Mouse (Mus musculus) limb, embryonic 14.5 days (tissue): ENCODE measurements around the gene Snx29. TPM values are rescaled to one million over a fixed set of nuclear protein-coding genes. Genes with fewer than 3 reads are reported as not detected.
A peak's percentile ranks its signal among the peaks of the same experiment; 100 is the strongest.

Source experiments
- ATAC-seq: fragments of 200-750 bp; cut with Nextera tagmentation; 2 replicates; pipeline ENCODE4 v1.8.0; 2017; ENCODE audit warnings: low read depth, moderate number of reproducible peaks, moderate TSS enrichment; ENCODE audit not compliant: low FRiP score
- DNase-seq: peaks from one replicate; pipeline ENCODE4 v3.0.0-alpha.2; 2015; ENCODE audit warnings: low spot score
- H3K27ac ChIP-seq: fragments of 300-500 bp; sonication (generic); replicated peaks from 2 replicates; pipeline ENCODE4 v1.5.1; 2014; ENCODE audit warnings: low read depth, mild to moderate bottlenecking, low read length, moderate library complexity, mixed read lengths
- H3K27me3 ChIP-seq: fragments of 300-500 bp; sonication (generic); 2 replicates; pipeline ENCODE4 v1.6.1; 2014; ENCODE audit warnings: low read length, mixed read lengths; ENCODE audit not compliant: control insufficient read depth, insufficient read depth
- H3K36me3 ChIP-seq: fragments of 300-500 bp; sonication (generic); 2 replicates; pipeline ENCODE4 v1.6.1; 2014; ENCODE audit warnings: mild to moderate bottlenecking, low read length, moderate library complexity, mixed read lengths; ENCODE audit not compliant: control insufficient read depth, insufficient read depth
- H3K4me1 ChIP-seq: fragments of 300-500 bp; sonication (generic); 2 replicates; pipeline ENCODE4 v1.6.1; 2014; ENCODE audit warnings: antibody characterized with exemption, low read length, mixed read lengths; ENCODE audit not compliant: control insufficient read depth, insufficient read depth
- H3K4me2 ChIP-seq: fragments of 300-500 bp; sonication (generic); replicated peaks from 2 replicates; pipeline ENCODE4 v1.6.1; 2014; ENCODE audit warnings: low read depth, mild to moderate bottlenecking, low read length, moderate library complexity; ENCODE audit not compliant: severe bottlenecking
- H3K4me3 ChIP-seq: fragments of 300-500 bp; sonication (generic); replicated peaks from 2 replicates; pipeline ENCODE4 v1.5.1; 2014; ENCODE audit warnings: low read length
- H3K9ac ChIP-seq: fragments of 300-500 bp; sonication (generic); 2 replicates; pipeline ENCODE4 v1.6.1; 2014; ENCODE audit warnings: mild to moderate bottlenecking, low read depth, low read length, moderate library complexity; ENCODE audit not compliant: severe bottlenecking
- H3K9me3 ChIP-seq: fragments of 300-500 bp; sonication (generic); 2 replicates; pipeline ENCODE4 v1.6.1; 2016; ENCODE audit warnings: low read length; ENCODE audit not compliant: control insufficient read depth
- POLR2A ChIP-seq: fragments of 200-500 bp; IDR thresholded peaks from 2 replicates; pipeline ENCODE4 v1.8.0; 2012; ENCODE audit warnings: inconsistent platforms, mild to moderate bottlenecking, moderate library complexity, borderline replicate concordance; ENCODE audit not compliant: insufficient read depth, insufficient read length; ENCODE audit errors: extremely low read depth
- WGBS: fragments of 180-500 bp; shearing (Covaris S2); extraction: QIAGEN DNeasy Blood & Tissue Kit; methylation state at CpG from one replicate; pipeline ENCODE4 v1.1.7; 2014; 5-methylcytosine and 5-hydroxymethylcytosine counted together
- polyA plus RNA-seq, 2 experiments: library from polyadenylated mRNA; depleted of rRNA in 1 of 2; stranded (reverse) in 1 of 2; unstranded in 1 of 2; fragments of >200 nt; fragmentation: Nextera tagmentation in 1 of 2; extraction: Ambion mirVana in 1 of 2; gene quantifications; 2 replicates each; pipeline versions ENCODE4 v1.2.1 to v1.2.3; 2012 to 2014

Gene Snx29
- polyA plus RNA-seq, 2 experiments: 4.9 to 9.3 TPM

- Histone ChIP-seq H3K27me3 (no peaks in the 10 kb centered on the region), H3K4me1 (peaks cover 5% of the 10 kb centered on the region), H3K27ac (no peak overlapping the region), H3K4me2 (no peak overlapping the region), H3K4me3 (no peak overlapping the region), H3K9me3 (no peaks in the 10 kb centered on the region), H3K36me3 (peaks cover 12% of the 10 kb centered on the region), H3K9ac (no peak overlapping the region)
- no peak for TF ChIP-seq POLR2A
- DNase-seq (no peak), ATAC-seq (no peak)
- WGBS: 79% methylated on average over 9 of the region's 9 CpGs
Observed at GRCm38 (mm10) chr16:11406622-11407021, 83.9 kb downstream of the Snx29 start.

GRCm38 (mm10) chr16:11407932-11408620, 85.4 kb downstream of the Snx29 start:
- Histone ChIP-seq H3K27me3 (no peaks in the 10 kb centered on the region), H3K4me1 (peaks cover 5% of the 10 kb centered on the region), H3K9ac (no peak overlapping the region), H3K4me2 (no peak overlapping the region), H3K27ac (no peak overlapping the region), H3K4me3 (no peak overlapping the region), H3K36me3 (peaks cover 13% of the 10 kb centered on the region), H3K9me3 (no peaks in the 10 kb centered on the region)
- peak; percentile 77 for DNase-seq
- no peak for ATAC-seq
- no peak for TF ChIP-seq POLR2A
- WGBS: 54% methylated on average over 8 of the region's 8 CpGs

DNA sequence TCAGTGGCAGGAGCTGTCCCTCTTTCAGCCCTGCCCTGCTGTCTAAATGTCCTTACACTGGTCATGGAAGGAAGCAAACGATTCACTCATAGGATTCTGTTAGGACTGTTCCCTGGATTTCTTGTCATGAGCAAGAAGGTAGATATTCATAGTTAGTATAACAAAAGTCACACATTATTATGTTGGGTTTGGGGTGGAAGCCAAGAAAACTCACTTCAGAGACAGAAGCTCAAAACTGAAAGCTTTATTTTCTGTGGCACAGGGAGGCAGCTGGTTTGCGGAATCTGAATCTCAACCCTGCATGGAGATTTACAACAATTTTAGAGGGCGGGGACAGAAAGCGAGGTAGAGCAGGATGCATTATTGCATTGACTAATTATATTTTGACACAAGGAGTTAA, 86.0 kb downstream of the Snx29 start:
- ATAC-seq: no peak
- Histone ChIP-seq H3K4me1 (peaks cover 5% of the 10 kb centered on the region), H3K27me3 (no peaks in the 10 kb centered on the region), H3K27ac (no peak overlapping the region), H3K4me2 (no peak overlapping the region), H3K9me3 (no peaks in the 10 kb centered on the region), H3K36me3 (peaks cover 8% of the 10 kb centered on the region), H3K4me3 (no peak overlapping the region), H3K9ac (no peak overlapping the region)
- TF ChIP-seq POLR2A: no peak
- 84% methylated on average over 4 of the region's 4 CpGs for WGBS
- DNase-seq: no peak

DNA sequence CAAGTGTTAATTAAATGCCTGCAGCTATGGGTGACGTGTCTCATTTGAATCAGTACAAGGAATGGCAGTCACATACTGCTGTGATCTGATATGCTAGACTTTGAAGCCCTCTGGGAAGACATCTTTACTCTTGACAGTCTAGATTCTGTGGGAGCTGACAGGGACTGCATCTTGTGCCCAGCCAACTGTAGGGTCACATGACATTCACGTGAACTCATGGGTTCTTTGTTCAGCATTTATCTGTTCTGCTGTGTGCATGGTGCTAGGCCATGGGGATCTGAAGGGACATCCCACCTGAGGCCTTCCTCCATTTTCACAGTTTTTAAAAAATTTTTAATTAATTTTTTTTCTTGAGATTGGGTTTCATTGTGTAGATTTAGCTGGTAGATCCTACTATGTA, 91.9 kb downstream of the Snx29 start:
- peaks cover 3% of the 10 kb centered on the region; the same call in 1 of the 2 replicates for H3K36me3 ChIP-seq
- ATAC-seq (no peak), DNase-seq (no peak)
- no peak overlapping the region for H3K9ac ChIP-seq
- 71% methylated on average over 2 of the region's 2 CpGs for WGBS
- H3K4me1 ChIP-seq: no peaks in the 10 kb centered on the region
- H3K4me3 ChIP-seq: no peak overlapping the region
- H3K27me3 ChIP-seq: no peaks in the 10 kb centered on the region
- H3K4me2 ChIP-seq: no peak overlapping the region
- no peaks in the 10 kb centered on the region for H3K9me3 ChIP-seq
- no peak for TF ChIP-seq POLR2A
- no peak overlapping the region for H3K27ac ChIP-seq

DNA sequence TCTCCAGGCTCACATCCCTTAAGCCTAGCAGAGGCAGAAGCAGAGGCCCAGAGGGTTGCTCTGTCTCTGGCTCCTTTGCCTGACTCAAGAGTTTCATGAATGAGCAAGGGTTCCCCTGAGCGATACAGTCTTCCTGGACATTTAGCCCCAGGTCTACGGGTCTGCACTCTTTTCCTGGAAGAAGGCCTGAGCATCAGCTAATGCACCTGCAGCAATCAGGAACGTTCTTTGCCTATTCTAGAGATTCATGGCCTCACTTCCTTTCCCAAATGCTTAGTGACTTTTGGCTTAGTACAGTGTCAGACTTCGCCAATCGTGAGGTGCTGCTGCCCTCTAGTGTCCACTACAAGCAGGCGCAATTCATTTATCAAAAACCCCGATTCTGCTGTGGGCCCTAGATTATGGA, 95.5 kb downstream of the Snx29 start:
- H3K36me3 ChIP-seq: peaks cover 11% of the 10 kb centered on the region; the same call in 1 of the 2 replicates
- no peak overlapping the region for H3K4me2 ChIP-seq
- no peaks in the 10 kb centered on the region for H3K9me3 ChIP-seq
- no peaks in the 10 kb centered on the region for H3K4me1 ChIP-seq
- no peak overlapping the region for H3K27ac ChIP-seq
- ATAC-seq (peak; percentile 62), DNase-seq (peak; percentile 71)
- no peak overlapping the region for H3K9ac ChIP-seq
- peak; percentile 35; the same call in 1 of the 2 replicates for TF ChIP-seq POLR2A
- WGBS: 18% methylated on average over 7 of the region's 7 CpGs
- no peak overlapping the region for H3K4me3 ChIP-seq
- no peaks in the 10 kb centered on the region for H3K27me3 ChIP-seq
